Mouse (Mus musculus): ENCODE data around the gene Helz. TPM values are rescaled to one million over a fixed set of nuclear protein-coding genes. Genes with fewer than 3 reads are reported as not detected.
"Not testable (repeated sequence)": the region's sequence is repeated elsewhere in the genome, so short reads cannot be mapped to it uniquely, and the experiment has no call there.

Gene Helz
- polyA plus RNA-seq, 1 experiment = 16.6 TPM

GRCm38 (mm10) chr11:107546667-107547301 is 946 bp upstream of the Helz start:
- no peak for DNase-seq (ENCODE audit: extremely low spot score in 1 of 2, low spot score in 1 of 2)

DNA sequence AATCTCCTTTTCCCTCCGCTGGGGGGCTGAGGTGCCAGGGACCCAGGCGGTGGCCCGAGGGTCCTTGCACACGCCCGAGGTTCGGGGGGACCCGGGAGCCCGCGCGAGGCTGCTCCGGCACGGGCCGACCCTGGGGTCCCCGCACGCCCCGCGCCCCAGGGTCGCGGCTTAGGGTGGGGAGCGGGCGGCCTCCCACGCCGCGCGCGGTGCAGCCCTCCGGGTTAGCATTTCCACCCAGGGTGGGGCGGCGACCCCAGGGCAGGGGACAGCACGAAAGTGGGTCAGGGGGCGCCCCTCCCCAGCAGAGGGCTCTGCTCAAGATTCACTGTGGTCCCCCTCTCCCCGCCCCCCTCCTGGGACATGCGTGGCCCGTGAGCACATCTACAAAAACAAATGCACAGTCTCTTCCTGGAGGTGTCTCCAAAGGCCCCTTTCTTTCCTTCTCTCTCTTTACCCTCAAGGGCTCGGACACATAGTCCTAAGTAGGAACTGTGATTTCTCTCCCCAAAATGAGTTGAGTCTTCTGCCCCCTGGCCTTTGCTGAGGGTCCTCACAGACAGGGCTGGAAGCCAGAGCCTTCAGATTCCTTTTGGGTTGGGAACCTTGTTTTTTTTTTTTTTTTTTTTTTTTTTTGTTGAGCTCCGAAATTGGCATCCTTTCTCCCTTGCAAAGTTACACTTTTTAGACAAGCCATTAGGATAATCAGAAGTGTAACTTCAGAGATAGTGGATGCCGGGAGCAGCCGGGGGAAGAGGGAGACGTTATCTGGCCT is 660 bp downstream of the Helz start:
- DNase-seq (ENCODE audit: extremely low spot score in 1 of 2, low spot score in 1 of 2) = no peak

DNA sequence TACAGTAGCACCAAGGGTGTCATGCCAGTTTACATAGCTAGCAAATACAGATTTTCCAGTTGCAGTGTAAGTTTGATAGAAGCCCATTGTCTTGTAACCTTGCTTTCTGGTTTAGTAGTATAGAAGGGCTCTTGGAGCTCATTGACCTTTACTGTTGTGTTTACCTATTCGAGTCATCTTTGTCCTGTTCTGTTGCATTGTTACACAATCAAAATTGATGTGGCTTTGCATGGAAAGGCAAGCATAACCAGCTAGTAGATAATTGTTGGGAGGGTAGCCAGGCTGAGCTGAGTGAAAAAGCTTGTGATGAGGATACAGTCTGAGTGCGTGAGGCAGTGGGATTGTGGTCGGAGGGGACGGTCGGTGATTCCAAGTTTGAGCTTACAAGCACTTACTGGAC is 12.1 kb downstream of the Helz start:
- no peak for DNase-seq (ENCODE audit: extremely low spot score in 1 of 2, low spot score in 1 of 2)

GRCm38 (mm10) chr11:107567431-107567830 is 19.7 kb downstream of the Helz start:
- no peak for DNase-seq (ENCODE audit: extremely low spot score in 1 of 2, low spot score in 1 of 2)

- DNase-seq (ENCODE audit: extremely low spot score in 1 of 2, low spot score in 1 of 2) = no peak
These were observed 20.8 kb downstream of the Helz start for GRCm38 (mm10) chr11:107568466-107568995.

DNA sequence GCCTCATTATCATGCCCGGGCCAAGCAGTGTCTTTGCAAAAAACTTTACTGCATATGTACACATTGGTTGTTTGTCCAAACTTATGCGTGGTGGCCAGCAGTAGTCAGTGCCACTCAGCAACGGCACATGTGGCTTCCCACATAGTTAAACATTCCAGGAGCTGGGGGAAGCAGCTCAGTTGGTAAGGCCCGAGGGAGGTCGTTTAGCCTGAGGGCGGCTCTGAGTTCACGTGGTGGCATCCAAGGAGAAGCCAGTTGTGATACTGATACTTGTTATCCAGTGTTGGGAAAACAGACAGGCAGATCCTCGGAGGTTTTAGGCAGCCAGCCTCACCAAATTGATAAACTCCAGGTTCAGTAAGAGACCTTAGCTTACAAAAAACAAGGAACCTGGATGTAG is 23.2 kb downstream of the Helz start:
- not testable (repeated sequence) for DNase-seq (ENCODE audit: extremely low spot score in 1 of 2, low spot score in 1 of 2)

DNA sequence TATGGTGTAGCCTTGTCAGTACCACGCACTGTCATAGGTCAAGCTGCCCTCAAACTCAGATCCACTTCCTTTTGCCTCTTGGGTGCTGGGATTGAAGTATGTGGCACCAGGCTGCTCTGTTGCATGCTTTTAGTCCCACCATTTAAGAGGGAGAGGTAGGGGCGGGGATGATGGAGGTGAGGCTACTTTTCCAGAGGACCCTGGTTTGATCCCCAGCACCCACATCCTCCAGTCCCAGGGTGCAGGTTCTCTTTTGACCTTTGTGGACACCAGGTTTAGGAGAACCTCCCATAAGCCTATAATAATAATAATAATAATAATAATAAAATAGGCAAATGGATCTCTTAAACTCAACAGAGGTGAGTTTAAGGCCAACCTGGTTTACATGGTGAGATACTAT is 23.6 kb downstream of the Helz start:
- no peak for DNase-seq (ENCODE audit: extremely low spot score in 1 of 2, low spot score in 1 of 2)

DNA sequence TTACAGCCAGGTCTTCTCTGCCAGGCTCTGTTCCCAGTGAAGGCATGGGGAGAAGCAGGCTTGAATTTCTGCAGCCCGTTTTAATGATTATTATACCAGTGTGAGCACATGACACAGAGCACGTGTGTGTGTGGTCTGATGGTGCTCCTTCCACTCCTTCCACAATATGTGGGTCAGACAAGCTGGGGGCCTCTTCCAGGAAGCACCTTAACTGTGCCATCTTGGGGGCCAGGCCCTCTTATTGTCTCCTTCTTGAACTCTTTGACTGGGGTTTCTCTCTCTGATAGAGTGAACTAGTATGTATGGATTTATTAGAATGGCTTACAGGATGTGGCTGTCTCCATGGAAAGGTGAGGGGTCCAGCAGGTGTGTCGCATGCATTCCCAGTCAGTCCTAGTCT is 24.8 kb downstream of the Helz start:
- DNase-seq (ENCODE audit: extremely low spot score in 1 of 2, low spot score in 1 of 2) = no peak

DNA sequence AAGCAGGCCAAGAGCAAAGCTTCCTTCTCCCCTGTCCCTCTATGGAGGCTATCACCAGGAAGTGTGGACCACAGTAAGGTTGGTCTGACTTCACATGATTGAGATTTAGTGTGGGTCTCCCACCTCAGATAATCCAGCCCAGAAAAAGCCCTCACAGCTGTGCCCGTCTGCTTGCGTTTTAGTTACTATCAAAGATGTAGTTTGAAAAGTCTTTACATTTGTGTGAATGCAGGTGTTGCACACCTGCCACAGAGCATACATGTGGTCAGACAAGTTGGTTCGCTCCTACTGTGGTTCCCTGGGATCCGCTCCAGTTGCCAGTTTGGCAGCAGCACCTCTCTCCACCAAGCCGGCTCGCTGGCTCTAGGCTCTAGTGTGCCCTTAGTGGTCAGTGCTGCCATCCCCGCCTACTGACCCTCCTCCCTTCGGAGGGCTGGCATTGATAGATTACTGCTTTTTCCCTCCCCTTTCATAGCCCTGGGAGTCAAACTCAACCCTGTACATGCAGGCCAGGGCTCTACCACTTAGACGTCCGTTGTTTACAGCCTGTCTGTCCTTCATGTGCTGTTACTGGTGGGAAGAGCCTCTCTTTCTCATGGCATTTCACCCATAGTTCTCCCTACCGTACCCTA is 25.4 kb downstream of the Helz start:
- no peak for DNase-seq (ENCODE audit: extremely low spot score in 1 of 2, low spot score in 1 of 2)

- no peak for DNase-seq (ENCODE audit: extremely low spot score in 1 of 2, low spot score in 1 of 2)
These were observed 26.1 kb downstream of the Helz start for GRCm38 (mm10) chr11:107573847-107574246.

DNA sequence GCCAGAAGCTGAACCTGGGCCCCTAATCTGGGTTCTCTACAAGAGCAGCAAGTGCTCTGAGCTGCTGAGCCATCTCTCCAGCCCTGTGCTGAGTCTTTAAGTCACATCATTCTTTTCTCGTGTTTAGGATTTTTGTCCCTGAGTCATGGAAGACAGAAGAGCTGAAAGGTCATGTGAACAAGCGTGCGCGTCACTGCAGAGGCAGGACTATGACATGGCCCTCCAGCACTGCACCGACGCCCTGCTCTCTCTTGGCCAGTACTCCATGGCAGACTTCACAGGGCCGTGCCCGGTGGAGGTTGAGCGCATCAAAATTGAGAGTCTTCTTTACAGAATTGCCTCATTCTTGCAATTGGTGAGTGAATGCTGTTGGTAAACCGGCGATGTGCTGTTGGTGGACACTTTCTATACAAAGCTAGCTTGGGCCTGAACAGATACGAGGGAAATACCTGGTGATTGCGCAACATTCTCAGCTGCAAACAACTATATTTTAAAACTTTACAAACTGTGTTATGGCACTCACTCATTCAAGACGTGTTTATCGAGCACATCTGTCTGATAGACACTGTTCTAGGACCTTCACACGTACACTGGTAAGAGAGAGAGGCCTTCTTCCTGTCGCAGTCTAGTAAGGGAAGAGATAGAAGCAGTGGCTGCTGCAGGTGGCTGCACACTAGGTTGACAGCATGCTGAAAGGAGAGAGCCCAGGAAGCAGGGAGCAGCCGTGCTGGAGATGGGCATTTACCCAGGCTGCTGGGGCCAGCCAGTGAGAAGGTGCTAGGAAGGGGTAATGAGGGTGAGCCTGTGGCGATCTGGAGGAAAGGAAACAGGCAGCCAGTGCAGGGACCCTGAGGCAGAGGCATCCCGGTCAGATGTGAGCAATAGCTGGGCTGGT is 27.3 kb downstream of the Helz start:
- DNase-seq (ENCODE audit: extremely low spot score in 1 of 2, low spot score in 1 of 2) = no peak

- DNase-seq (ENCODE audit: extremely low spot score in 1 of 2, low spot score in 1 of 2) = no peak
These were observed 28.5 kb downstream of the Helz start for GRCm38 (mm10) chr11:107576186-107576585.

DNA sequence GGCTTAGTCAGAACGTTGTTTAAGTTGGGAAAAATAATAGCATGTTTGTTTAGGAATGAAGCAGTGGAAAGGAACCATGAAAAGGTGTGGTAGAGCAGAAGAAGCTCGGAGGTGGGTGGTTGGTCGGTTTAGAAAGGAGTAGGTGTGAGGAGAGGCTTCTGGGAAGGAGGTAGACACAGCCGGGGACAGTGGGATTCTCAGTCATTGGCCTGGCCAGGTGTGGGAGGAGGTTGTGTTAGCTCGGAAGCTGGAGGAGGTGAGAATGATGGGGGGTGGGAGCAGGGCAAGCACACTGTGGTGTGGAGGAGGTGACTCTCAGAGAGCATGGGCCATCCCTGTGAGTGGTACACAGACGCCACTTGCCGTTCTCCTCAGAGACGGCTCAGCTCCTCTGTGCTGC is 29.7 kb downstream of the Helz start:
- peak; percentile 29 to 71 for DNase-seq (ENCODE audit: extremely low spot score in 1 of 2, low spot score in 1 of 2)

GRCm38 (mm10) chr11:107578226-107578625 is 30.5 kb downstream of the Helz start:
- no peak for DNase-seq (ENCODE audit: extremely low spot score in 1 of 2, low spot score in 1 of 2)

- no peak for DNase-seq (ENCODE audit: extremely low spot score in 1 of 2, low spot score in 1 of 2)
These were observed 33.1 kb downstream of the Helz start for GRCm38 (mm10) chr11:107580786-107581185.

DNA sequence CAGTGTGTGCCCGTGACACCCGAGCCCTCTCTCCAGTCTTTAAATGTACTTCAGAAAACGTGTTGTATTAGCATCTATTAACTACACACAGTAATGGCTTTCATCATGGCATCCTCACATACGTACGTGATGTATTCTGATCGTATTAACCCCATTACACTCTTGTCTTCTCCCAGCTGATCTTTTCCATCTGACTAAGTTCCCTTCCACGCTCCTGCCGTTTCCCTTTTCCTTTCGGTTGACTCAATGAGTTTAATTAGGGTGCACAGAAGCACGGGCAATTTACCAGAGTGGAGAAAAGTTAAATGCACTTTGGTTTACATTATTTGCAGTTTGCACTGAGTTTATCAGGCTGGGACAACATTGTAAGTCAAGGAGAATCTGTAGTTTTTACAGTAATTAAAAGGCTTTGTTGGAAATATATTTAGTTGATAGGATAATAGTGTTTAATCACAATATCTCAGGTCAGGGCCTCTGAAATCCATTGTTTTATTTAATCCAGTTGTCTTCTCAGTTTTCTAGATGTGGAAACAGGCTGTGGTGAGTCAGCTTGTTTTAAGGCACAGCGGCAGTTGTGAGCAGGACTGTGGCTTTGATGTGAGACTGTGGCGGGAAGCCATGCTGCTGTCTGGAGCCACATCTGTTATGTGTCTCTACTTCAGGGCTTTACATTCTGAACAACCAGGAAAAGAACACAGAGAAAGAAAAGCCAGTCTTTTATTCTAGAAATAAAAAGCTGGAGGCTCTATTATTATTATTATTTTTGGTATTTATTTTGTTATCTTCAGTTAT is 37.1 kb downstream of the Helz start:
- DNase-seq (ENCODE audit: extremely low spot score in 1 of 2, low spot score in 1 of 2) = no peak

DNA sequence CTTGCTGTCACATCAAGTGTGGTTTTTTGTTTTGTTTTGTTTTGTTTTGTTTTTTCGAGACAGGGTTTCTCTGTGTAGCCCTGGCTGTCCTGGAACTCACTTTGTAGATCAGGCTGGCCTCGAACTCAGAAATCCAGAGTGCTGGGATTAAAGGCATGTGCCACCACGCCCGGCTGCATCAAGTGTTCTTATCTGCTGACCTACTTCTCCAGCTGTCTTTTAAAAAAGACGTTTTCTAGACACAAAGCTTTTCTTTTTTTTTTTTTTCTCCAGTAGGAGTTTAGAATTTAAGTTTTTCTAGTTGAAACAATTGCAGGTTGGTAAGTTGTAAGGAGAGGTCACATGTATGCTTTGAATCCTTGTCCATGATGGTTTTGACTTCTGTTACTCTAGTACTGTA is 38.4 kb downstream of the Helz start:
- DNase-seq (ENCODE audit: extremely low spot score in 1 of 2, low spot score in 1 of 2) = not testable (repeated sequence)

DNA sequence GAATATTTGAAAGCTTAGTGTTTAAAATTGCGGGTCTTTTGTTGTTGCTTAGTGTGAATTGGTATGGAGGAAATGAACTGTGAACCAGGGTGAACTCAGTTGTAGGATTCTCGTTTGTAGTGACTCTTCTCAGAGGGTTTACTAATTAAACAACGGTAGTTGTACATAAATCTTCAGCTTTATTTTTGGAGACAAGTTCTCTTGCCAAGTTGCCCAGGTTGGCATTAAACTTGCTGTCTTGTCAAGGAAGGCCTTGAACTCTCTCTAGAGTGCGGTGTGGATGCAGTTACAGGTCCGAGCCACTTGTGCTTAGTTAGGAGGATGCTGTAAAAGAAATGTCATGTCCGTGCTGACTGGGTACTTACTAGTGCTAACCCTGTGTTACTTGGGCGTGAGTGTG is 39.4 kb downstream of the Helz start:
- no peak for DNase-seq (ENCODE audit: extremely low spot score in 1 of 2, low spot score in 1 of 2)

DNA sequence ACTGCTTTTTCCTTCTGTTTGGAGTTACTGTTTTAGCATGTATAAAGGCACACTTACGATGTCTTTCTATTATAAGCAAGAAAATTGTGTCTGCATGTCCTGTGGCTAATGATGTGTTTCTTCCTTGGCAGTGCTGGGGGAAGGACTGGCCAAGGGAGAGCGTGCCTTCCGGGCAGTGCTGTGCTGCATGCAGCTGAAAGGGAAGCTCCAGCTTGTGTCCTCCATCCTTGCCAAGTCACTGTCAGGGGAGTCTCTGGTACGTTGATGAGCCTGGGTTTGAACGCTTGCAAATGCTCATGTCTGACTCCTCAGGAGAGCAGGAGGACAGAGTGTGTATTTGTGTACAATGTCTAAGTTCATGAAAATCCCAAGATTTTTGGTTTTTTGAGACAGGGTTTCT is 44.8 kb downstream of the Helz start:
- no peak for DNase-seq (ENCODE audit: extremely low spot score in 1 of 2, low spot score in 1 of 2)

GRCm38 (mm10) chr11:107597381-107597780 is 49.7 kb downstream of the Helz start:
- DNase-seq (ENCODE audit: extremely low spot score in 1 of 2, low spot score in 1 of 2) = no peak

Measured in frontal cortex, adult 2 months (tissue).